Mouse (Mus musculus) lung, postnatal 10 days (tissue): Measurements from ENCODE around the gene Fam53b.
A peak's percentile ranks its signal among the peaks of the same experiment; 100 is the strongest.

Experiments
- DNase-seq: peaks from one replicate; pipeline ENCODE4 v3.0.0; 2021

The Fam53b gene

DNA sequence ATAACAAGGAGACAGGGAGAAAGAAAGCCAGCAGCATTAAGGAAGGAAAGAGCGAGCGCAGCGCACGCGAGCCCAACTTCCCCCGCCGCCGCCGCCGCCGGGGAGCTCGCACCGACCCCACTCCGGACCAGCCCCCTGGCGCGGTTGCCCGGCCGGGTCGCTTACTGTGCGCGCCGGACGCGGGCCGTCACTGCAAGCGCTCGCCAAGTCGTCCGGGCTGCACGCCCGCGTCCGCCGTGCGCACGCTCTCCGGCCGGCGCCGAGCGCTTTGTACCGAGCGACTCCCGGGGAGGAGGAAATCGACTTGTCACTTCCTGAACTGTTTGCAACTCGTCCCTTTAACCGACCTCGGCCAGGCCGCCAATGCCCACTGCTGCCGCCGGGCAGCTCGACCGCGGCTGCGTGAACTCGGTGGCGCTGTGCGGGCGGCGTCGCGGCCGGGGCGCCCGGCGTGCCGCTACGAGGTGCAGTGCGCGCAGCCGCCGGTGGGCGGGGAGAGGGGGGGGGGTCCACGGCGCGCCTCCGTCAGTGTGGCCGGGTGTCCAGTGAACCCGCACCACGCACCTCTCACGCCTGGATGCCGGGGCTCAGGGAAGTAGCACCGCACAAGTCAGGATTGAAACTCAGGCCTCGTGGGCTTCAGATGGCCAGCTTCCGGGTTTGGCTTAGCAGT is at the start of gene Fam53b:
Gene Fam53b, minus strand, starts transcription at position 471 of the 673 bp plus-strand sequence.
- DNase-seq = peak; percentile 81

DNA sequence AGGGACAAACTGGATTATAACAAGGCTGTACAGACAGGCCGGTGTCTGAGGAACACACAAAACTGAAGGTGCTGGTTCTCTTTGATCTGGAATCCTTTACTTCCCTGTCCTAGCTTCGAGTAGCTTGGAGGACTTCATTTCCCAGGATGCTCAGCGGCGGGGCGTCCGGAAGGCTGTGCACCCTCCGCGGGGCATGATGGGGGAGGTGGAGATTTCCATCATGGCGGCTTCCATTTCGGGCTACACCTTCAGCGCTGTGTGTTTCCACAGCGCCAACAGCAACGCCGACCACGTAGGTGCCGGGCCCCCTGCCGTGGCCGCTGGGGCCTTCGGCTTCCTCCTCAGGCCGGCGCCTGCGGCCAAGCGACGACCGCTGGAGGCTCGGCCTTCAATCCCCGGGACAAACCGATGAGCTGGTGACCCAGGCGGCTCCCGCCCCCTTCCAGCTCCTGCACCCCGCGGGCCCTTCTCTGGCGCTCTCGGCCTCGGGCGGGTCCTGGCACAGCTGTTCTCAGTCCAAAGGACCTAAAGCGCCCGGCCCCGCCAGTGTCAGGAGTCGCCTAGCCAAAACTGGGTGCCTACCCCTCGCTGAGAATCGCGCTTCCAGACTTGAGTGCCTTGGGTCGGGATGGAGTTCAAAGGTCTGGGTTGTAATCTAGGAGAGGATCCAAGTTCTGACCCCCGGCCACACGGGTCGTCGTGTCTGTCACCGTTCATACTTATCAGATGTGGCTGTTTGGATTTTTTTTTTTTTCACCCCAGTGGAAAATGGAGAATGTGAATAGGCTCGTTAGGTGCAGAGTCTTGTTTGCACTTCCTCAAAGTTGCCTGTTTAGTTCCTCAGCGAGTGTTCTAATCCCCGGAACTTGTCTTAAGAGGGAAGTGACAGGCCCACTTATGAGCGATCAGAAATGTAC is 45.6 kb upstream of the Fam53b start, which contains the start of gene Abraxas2:
Gene Abraxas2, plus strand, starts transcription at position 184 of the 917 bp plus-strand sequence.
- DNase-seq = peak; percentile 96

GRCm38 (mm10) chr7:132858043-132858608 is 44.4 kb upstream of the Fam53b start:
- DNase-seq = peak; percentile 19

- no peak for DNase-seq
Measured at GRCm38 (mm10) chr7:132856083-132856482, 42.4 kb upstream of the Fam53b start.

DNA sequence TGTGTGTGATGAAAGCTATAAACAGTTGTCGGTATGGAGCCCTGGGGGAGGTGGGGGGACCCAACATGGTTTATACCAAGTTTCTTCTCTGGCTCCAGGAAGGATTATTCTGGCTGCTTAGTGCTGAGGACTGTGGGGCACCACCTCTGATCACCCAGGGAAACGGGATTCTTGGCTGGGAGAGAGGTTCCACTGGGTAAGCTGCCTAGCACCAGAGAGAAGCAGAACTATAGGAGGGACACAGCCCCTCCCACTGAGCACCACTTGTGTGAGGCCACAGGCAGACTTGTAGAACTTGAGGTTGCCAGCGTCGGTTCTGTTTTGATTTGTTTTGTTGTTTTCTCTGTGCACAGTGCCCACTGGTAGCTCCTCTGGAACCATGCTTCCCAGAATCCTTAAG is 40.3 kb upstream of the Fam53b start:
- peak; percentile 8 for DNase-seq

- DNase-seq = no peak
Measured at GRCm38 (mm10) chr7:132853361-132853760, 39.7 kb upstream of the Fam53b start.

DNA sequence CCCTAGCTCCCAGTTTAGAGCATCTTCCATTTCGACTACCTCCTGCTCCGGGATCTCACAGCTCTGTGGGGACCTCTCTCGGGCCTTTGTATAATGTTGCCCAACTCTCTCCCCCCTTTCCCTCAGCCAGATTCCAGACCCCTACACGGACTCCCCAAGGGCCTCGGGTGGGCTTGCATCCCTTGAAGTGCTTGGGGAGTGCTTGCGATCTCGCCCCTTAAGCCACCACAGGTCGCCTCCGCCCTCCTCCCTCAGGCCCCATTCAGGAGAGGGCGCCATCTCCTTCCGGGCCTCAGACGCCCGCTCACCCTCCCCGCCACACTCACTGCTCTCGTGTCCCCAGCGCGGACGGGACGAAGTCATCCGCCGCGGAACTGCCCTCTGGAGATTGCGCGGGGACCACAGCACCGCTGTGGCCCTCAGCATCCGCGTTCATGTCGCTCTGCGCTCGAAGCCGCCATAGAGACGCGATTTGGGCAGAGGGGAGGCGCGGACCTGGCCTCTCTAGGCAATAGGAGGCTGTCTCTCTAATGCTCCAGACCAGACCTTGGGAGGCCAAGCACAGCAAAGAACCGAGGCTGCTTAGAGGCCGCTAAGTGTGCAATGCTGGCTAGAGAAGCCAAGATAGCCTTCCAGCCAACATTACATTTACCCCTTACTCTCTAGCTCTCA is 38.6 kb upstream of the Fam53b start, which contains the start of gene Eef1akmt2:
Gene Eef1akmt2, minus strand, starts transcription at position 501 of the 672 bp plus-strand sequence.
- peak; percentile 87 for DNase-seq

DNA sequence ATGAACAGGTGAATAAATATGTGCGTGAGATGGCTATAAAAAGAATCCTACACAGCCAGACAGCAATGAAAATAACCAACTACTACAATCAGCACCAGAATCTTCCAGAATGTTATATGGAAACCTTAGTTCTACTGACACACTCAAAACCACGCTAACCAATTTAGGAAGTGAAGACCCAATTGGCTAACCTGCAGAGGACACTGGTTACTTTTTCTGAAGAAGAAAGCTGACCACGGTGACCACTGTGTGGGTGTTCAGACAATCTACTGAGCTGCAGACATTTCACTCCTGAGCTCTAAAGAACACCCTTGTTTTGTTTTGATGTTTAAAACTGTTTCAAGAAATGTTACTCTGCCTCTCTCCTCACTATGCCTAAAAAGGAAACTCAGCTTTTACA is 29.5 kb upstream of the Fam53b start:
- no peak for DNase-seq

DNA sequence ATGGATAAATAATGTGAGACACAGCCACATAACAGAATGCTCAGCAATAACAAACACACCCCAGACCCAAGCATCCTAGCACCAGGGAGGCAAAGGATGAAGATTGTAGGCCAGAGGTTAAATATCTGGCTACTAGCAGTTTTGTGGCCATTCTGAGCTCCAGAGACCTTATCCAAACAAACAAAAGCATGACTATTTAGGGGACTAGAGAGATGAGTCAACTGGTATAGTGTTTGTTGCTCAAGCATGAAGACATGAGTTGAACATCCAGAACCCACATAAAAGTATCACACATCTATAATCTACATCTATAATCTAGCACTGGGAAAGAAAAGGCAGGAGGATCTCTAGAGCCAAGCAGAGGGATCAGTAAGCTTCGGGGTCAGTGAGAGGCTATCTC is 28.8 kb upstream of the Fam53b start:
- no peak for DNase-seq

GRCm38 (mm10) chr7:132841287-132841686 is 27.6 kb upstream of the Fam53b start:
- no peak for DNase-seq

DNA sequence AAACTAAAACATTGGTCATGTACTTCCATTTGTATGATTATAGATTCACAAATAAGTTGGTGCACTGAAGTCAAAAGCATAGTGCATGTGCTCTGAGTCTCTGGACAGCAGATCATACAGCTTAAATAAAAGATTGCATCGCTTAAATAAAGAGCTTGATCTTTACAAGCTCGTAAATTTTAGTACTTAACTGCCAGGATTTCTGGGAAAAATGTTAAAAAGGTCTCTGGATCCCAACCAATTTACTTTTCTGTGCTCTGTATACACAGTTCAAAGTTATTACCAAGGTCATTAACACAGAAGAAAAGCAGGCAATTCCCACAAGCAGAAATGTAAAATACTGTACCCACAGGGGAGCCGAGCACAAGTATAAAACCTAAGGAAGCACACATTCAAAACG is 17.3 kb upstream of the Fam53b start:
- DNase-seq = no peak

DNA sequence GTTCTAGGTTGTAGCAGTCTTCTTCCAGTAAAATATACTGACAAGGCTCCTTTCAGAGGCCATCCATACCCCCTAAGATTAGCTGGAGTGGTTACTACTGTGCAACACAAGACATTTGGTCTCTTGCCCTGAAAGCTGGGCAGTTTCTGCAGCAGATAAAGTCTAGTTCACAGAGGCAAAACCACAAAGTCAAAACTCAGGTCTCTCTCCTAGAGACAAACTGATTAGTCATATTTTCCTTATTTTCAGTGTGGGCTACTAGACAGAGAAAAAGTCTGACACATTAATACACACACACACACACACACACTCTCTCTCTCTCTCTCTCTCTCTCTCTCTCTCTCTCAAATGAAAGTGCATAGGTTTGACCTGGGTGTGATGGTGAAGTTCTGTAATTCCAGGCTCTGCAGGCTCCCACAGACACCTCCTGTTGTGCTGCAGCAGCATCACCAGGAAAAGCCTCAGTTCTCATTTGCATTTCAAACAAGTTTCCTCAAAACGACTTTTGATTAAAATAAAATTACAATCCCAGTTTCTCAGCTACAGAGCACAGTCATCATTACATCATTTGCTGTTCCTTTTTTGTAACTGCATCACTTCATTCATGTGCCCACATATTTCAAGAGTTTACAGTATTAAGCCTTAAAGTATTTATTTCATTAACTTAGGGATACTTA is 10.8 kb upstream of the Fam53b start:
- no peak for DNase-seq

- no peak for DNase-seq
Measured at GRCm38 (mm10) chr7:132823832-132824231, 10.1 kb upstream of the Fam53b start.

DNA sequence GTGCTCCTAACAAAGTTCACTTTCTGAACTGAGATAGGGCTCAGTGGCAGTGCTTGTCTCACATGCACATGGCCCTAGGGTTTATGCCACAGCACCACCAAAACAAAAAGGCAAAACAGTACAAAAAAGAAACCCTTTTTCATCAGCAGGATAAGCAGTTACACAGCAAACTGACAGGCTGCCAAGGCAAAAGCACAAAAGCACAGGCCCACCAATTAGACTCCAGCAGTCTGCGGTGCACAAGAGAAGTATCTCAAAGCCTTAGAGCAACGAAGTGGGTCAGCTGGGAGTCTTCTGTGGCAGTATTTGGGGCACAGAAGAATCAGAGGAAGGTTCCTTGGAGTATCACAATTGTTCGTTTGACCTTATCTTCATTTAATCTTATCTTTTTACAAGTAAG is 7.0 kb upstream of the Fam53b start:
- DNase-seq = no peak

GRCm38 (mm10) chr7:132817056-132817455 is 3.4 kb upstream of the Fam53b start:
- no peak for DNase-seq

DNA sequence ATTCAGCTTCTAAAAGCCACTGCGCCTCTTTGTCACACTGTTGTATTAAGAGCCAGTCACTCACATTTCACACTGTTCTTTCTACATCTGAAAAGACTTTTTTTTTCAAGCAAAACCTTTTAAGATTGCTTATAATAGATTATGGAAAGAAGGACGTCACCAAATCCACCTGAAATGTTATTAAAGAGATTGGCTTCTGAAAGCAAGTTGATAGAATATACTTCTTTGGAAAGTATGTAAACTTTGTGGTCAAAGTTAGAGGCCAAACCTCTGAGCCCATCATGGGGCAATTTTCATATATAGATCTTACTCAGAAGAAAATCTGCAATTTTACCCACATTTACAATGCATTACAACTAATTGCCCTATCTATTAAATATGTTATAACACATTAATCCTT is 2.8 kb upstream of the Fam53b start:
- DNase-seq = no peak

- no peak for DNase-seq
Measured at GRCm38 (mm10) chr7:132815081-132815480, 1.4 kb upstream of the Fam53b start.

DNA sequence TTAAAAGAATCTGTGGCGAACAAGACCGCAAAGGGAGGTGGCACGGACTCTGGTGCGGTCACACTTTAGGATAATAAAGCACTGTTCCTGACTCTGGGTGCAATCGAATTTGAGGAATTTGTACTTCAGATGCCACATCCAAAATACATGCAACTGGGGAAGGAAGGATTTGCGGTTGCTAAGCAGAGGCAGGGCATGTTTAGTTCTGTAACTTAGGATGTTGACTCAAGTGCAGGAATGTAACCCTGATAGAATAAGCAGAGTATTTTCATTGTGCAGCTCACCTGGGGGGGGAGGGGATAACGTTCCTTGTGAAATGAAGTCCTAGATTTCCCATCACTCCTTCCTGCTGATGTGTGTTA is 384 bp upstream of the Fam53b start:
- DNase-seq = peak; percentile 53

GRCm38 (mm10) chr7:132812619-132813415 is 869 bp downstream of the Fam53b start:
- peak; percentile 62 for DNase-seq

- peak; percentile 45 for DNase-seq
Measured at GRCm38 (mm10) chr7:132811716-132812618, 1.7 kb downstream of the Fam53b start.
